Comparison of ENCODE assay signal across 33 mouse cellular contexts in the genomic region with DNA sequence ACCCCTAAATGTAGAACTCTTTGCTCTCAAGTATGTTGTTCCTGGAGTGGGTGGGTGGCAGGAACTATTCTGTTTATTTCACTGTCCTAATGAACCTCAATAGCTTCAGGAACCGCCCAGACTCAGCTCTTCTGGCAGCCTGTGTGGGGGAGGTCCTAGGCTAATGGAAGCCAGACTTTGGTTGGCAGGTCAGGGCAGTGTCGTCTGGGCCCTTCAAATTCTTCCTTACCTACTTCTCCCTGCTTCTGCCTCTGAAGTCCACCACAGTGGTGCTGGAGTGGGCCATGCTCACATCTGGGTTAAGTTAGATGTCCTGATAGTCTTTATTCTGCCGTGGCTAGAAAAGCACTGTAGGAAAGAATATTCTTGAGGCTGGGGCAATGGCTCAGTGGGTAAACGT. TPM values are rescaled to one million over a fixed set of nuclear protein-coding genes. Genes with fewer than 3 reads are reported as not detected.
DNase-seq lines count a peak whose midpoint lies in the region; ATAC-seq and TF ChIP-seq lines count a peak whose summit lies in the region.
"Had no signal": no experiment of that assay in that cellular context is flagged by ENCODE, and none has a peak within 500 bp of the region (broad histone marks: within the 10 kb centered on the region; RNA-seq: fewer than 3 reads in every experiment).

No protein-coding gene starts in this region.

- no peak overlapping the region for H3K9ac ChIP-seq in embryonic facial prominence, embryonic 13.5 days
- H3K9ac ChIP-seq in limb, embryonic 11.5 days (ENCODE audit: low read length), result no peak overlapping the region
- H3K9ac ChIP-seq: heart, embryonic 15.5 days; liver, embryonic 13.5 days; lung, embryonic 14.5 days; midbrain, embryonic 12.5 days had no signal

- peak overlapping the region; percentile 63 for H3K27ac ChIP-seq in gastrocnemius, adult 2 months
- peak overlapping the region; percentile 51 for H3K27ac ChIP-seq in embryonic facial prominence, embryonic 13.5 days
- no peak overlapping the region for H3K27ac ChIP-seq in limb, embryonic 11.5 days (replicated peaks; ENCODE audit: low read depth, low read length)
- H3K27ac ChIP-seq: heart, embryonic 15.5 days; hindbrain, postnatal 0 days; liver, embryonic 13.5 days; macrophage; midbrain, embryonic 12.5 days had no signal

- no peak for ATAC-seq in embryonic facial prominence, embryonic 13.5 days (ENCODE audit: insufficient number of reproducible peaks, insufficient read depth, low FRiP score, low TSS enrichment, low read depth)
- no peak for ATAC-seq in limb, embryonic 11.5 days (ENCODE audit: insufficient number of reproducible peaks, low FRiP score, low TSS enrichment, low read depth)
- ATAC-seq in megakaryocyte progenitor cell, adult 5-6 weeks (replicated peaks; ENCODE audit: poor library complexity), result no peak
- ATAC-seq: forebrain, embryonic 14.5 days; hindbrain, postnatal 0 days; intestine, postnatal 0 days; Patski had no signal

- peaks cover 19% of the 10 kb centered on the region for H3K4me1 ChIP-seq in embryonic facial prominence, embryonic 13.5 days
- no peaks in the 10 kb centered on the region for H3K4me1 ChIP-seq in limb, embryonic 11.5 days (ENCODE audit: control insufficient read depth, insufficient read depth, low read length)
- H3K4me1 ChIP-seq: midbrain, embryonic 12.5 days had no signal

- H3K4me3 ChIP-seq in gastrocnemius, adult 2 months, result no peak overlapping the region
- H3K4me3 ChIP-seq in embryonic facial prominence, embryonic 13.5 days, result no peak overlapping the region
- no peak overlapping the region for H3K4me3 ChIP-seq in limb, embryonic 11.5 days (ENCODE audit: low read depth, low read length)
- H3K4me3 ChIP-seq: heart, embryonic 15.5 days; liver, embryonic 13.5 days; midbrain, embryonic 12.5 days had no signal

- H3K27me3 ChIP-seq in embryonic facial prominence, embryonic 13.5 days, result no peaks in the 10 kb centered on the region
- no peaks in the 10 kb centered on the region for H3K27me3 ChIP-seq in limb, embryonic 11.5 days (ENCODE audit: control insufficient read depth, insufficient read depth, low read length)
- H3K27me3 ChIP-seq: heart, embryonic 15.5 days; liver, embryonic 13.5 days; midbrain, embryonic 12.5 days; Patski had no signal

- no peaks in the 10 kb centered on the region for H3K36me3 ChIP-seq in embryonic facial prominence, embryonic 13.5 days
- H3K36me3 ChIP-seq in limb, embryonic 11.5 days (ENCODE audit: control insufficient read depth, insufficient read depth, low read length), result no peaks in the 10 kb centered on the region
- H3K36me3 ChIP-seq: heart, embryonic 15.5 days; liver, embryonic 13.5 days; midbrain, embryonic 12.5 days had no signal

- no peaks in the 10 kb centered on the region for H3K9me3 ChIP-seq in embryonic facial prominence, embryonic 13.5 days
- no peaks in the 10 kb centered on the region; the same call in 1 of the 2 replicates for H3K9me3 ChIP-seq in limb, embryonic 11.5 days (ENCODE audit: control insufficient read depth, low read length)
- H3K9me3 ChIP-seq: heart, embryonic 15.5 days; liver, embryonic 13.5 days; midbrain, embryonic 12.5 days had no signal

- TF ChIP-seq CTCF in gastrocnemius, adult 2 months (IDR thresholded peaks at IDR 0.05), result no peak

- no peak for DNase-seq in gastrocnemius, adult 2 months
- DNase-seq in gastrocnemius, postnatal 14 days, result no peak
- peak; percentile 8 for DNase-seq in adipocyte (ENCODE audit: low spot score)
- DNase-seq in limb, embryonic 11.5 days (ENCODE audit: low spot score), result peak; percentile 50
- DNase-seq in thymus, postnatal 14 days, result no peak
- DNase-seq in heart, postnatal 14 days, result no peak
- DNase-seq: adrenal gland, adult 2 months; cerebellum, adult 11-12 months; cerebellum, postnatal 10 days; left cerebral cortex, postnatal 4 days; liver, embryonic 13.5 days; lung, embryonic 14.5 days; thymus, adult 2 months had no signal

- intact Hi-C loops in gastrocnemius, adult 2 months (cut with DNase I), result loop anchor here (2.0 kb wide), 1 partner anchor 33 kb away; no protein-coding TSS in a partner anchor
- intact Hi-C loops in gastrocnemius, postnatal 14 days (cut with DNase I; ENCODE audit: low total_unique reads), result no loop called here
- intact Hi-C loops in heart, postnatal 14 days (cut with DNase I), result no loop called here

- 18% methylated on average over 4 of the region's 4 CpGs for WGBS in embryonic facial prominence, embryonic 13.5 days
- 20% methylated on average over 4 of the region's 4 CpGs for WGBS in limb, embryonic 11.5 days

- H3K4me2 ChIP-seq in embryonic facial prominence, embryonic 13.5 days, result no peak overlapping the region
- no peak overlapping the region for H3K4me2 ChIP-seq in limb, embryonic 11.5 days (ENCODE audit: low read depth, severe bottlenecking)
- H3K4me2 ChIP-seq: heart, embryonic 15.5 days; liver, embryonic 13.5 days; lung, embryonic 14.5 days; midbrain, embryonic 12.5 days had no signal

RNA-seq across cellular contexts. Expression of a gene that starts 23.0 kb away (rescaled TPM):
- not detected for total RNA-seq in gastrocnemius, adult 2 months (2021)
- under 1 TPM in 1 of 2 experiments, not detected in 1; 0.29 TPM for total RNA-seq in gastrocnemius, postnatal 14 days (2021)
- polyA plus RNA-seq in embryonic facial prominence, embryonic 13.5 days (2015; fragmentation: Nextera tagmentation; extraction: Ambion mirVana), result 0.23 TPM in 1 of 2 replicates, not detected in the other
- polyA plus RNA-seq in limb, embryonic 11.5 days (2014; fragmentation: Nextera tagmentation; extraction: Ambion mirVana), result 0.09 and 0.34 TPM in 2 replicates
- 1.2 TPM in 1 of 2 replicates, not detected in the other for total RNA-seq in megakaryocyte progenitor cell, adult 5-6 weeks (2015)
- 0.79 TPM in 1 of 2 replicates, not detected in the other for total RNA-seq in megakaryocyte progenitor cell, adult 5-6 weeks (2017)
- not detected for total RNA-seq in heart, postnatal 14 days (2021)
- total RNA-seq: hematopoietic stem cell, adult 5-6 weeks; hindbrain, postnatal 0 days; layer of hippocampus, postnatal 14 days; left cerebral cortex, adult 8-10 months; left cerebral cortex, postnatal 4 days; monocyte, adult 5-6 weeks had no signal
- polyA plus RNA-seq: adrenal gland, adult 2 months; cortical plate, adult 2 months; forebrain, embryonic 14.5 days; heart, embryonic 15.5 days; hindbrain, postnatal 0 days; intestine, postnatal 0 days; liver, embryonic 13.5 days; lung, embryonic 14.5 days; midbrain, embryonic 12.5 days; neural tube, embryonic 11.5 days; Patski; small intestine, adult 2 months; stomach, embryonic 16.5 days had no signal

RNA-seq across cellular contexts. Expression of a gene that starts 29.4 kb away (rescaled TPM):
- total RNA-seq in gastrocnemius, adult 2 months (2021), result not detected
- not detected for total RNA-seq in gastrocnemius, postnatal 14 days (2021)
- polyA plus RNA-seq in embryonic facial prominence, embryonic 13.5 days (2015; fragmentation: Nextera tagmentation; extraction: Ambion mirVana), result not detected in 2 replicates
- polyA plus RNA-seq in limb, embryonic 11.5 days (2014; fragmentation: Nextera tagmentation; extraction: Ambion mirVana), result not detected in 2 replicates
- 0.25 TPM in 1 of 2 replicates, not detected in the other for total RNA-seq in megakaryocyte progenitor cell, adult 5-6 weeks (2015)
- not detected in 2 replicates for total RNA-seq in megakaryocyte progenitor cell, adult 5-6 weeks (2017)
- not detected for total RNA-seq in heart, postnatal 14 days (2021)
- total RNA-seq: adrenal gland, adult 2 months; gastrocnemius, postnatal 4 days; heart, adult 8-10 months; hematopoietic stem cell, adult 5-6 weeks; hindbrain, postnatal 0 days; layer of hippocampus, postnatal 14 days; left cerebral cortex, adult 8-10 months; left cerebral cortex, postnatal 4 days; monocyte, adult 5-6 weeks had no signal
- polyA plus RNA-seq: adrenal gland, adult 2 months; cortical plate, adult 2 months; forebrain, embryonic 14.5 days; heart, embryonic 15.5 days; hindbrain, postnatal 0 days; kidney, embryonic 16.5 days; liver, embryonic 13.5 days; lung, embryonic 14.5 days; macrophage; midbrain, embryonic 12.5 days; neural tube, embryonic 11.5 days; Patski had no signal

RNA-seq across cellular contexts. Expression of a gene that starts 58.4 kb away (rescaled TPM):
- 10 to 100 TPM; 68.1 to 92.0 TPM for total RNA-seq in gastrocnemius, adult 2 months (2021)
- total RNA-seq in gastrocnemius, postnatal 14 days (2021), result 100 to 1,000 TPM; 371 to 430 TPM
- 1,290 and 1,439 TPM in 2 replicates for polyA plus RNA-seq in embryonic facial prominence, embryonic 13.5 days (2015; fragmentation: Nextera tagmentation; extraction: Ambion mirVana)
- 2,196 and 2,311 TPM in 2 replicates for polyA plus RNA-seq in limb, embryonic 11.5 days (2014; fragmentation: Nextera tagmentation; extraction: Ambion mirVana)
- 336 and 338 TPM in 2 replicates for total RNA-seq in megakaryocyte progenitor cell, adult 5-6 weeks (2015)
- 357 and 368 TPM in 2 replicates for total RNA-seq in megakaryocyte progenitor cell, adult 5-6 weeks (2017)
- 100 to 1,000 TPM; 165 to 170 TPM for total RNA-seq in heart, postnatal 14 days (2021)

RNA-seq across cellular contexts. Expression of a gene that starts 59.0 kb away (rescaled TPM):
- not detected for total RNA-seq in gastrocnemius, adult 2 months (2021)
- total RNA-seq in gastrocnemius, postnatal 14 days (2021), result under 1 TPM; 0.49 to 0.58 TPM
- 0.76 and 1.1 TPM in 2 replicates for polyA plus RNA-seq in embryonic facial prominence, embryonic 13.5 days (2015; fragmentation: Nextera tagmentation; extraction: Ambion mirVana)
- 1.1 and 1.8 TPM in 2 replicates for polyA plus RNA-seq in limb, embryonic 11.5 days (2014; fragmentation: Nextera tagmentation; extraction: Ambion mirVana)
- total RNA-seq in megakaryocyte progenitor cell, adult 5-6 weeks (2015), result not detected in 2 replicates
- not detected in 2 replicates for total RNA-seq in megakaryocyte progenitor cell, adult 5-6 weeks (2017)
- under 1 TPM in 1 of 2 experiments, not detected in 1; 0.17 TPM for total RNA-seq in heart, postnatal 14 days (2021)
- total RNA-seq: hematopoietic stem cell, adult 5-6 weeks had no signal
- polyA plus RNA-seq: Patski had no signal

Comparison
In these comparisons a context has a peak if more than half of its experiments do, and no peak if none do; other contexts are left out.
1. DNase-seq: peak in adipocyte (single experiment) and limb, embryonic 11.5 days (single experiment); none in gastrocnemius, adult 2 months (single experiment), gastrocnemius, postnatal 14 days (single experiment), thymus, postnatal 14 days (single experiment) and heart, postnatal 14 days (0 of 2).